Mouse (Mus musculus) T-cell, adult 66 days (primary cell): ENCODE results near the gene Gm10563. TPM values are rescaled to one million over a fixed set of nuclear protein-coding genes. Genes with fewer than 3 reads are reported as not detected.

Experiments used
- total RNA-seq, 2 experiments: library from RNA; stranded (reverse); gene quantifications; 3 replicates in 1 of 2; 4 replicates in 1 of 2; pipeline ENCODE4 v1.2.4; 2023

The Gm10563 gene
- not detected for total RNA-seq

GRCm38 (mm10) chr4:155645308-155645707 is at the start of gene Gm10563:
TSS of gene Gm10563 (minus strand) at chr4:155645408.

GRCm38 (mm10) chr4:155694111-155694481 is 48.9 kb upstream of the Gm10563 start, which contains the start of gene Fndc10:
TSS of gene Fndc10 (plus strand) at chr4:155694342.

GRCm38 (mm10) chr4:155668689-155669597 is 23.7 kb upstream of the Gm10563 start, which contains the start of gene Mib2:
TSS of gene Mib2 (minus strand) at chr4:155669198.

GRCm38 (mm10) chr4:155653086-155653450 is 7.9 kb upstream of the Gm10563 start, which contains the start of gene Mmp23:
TSS of gene Mmp23 (minus strand) at chr4:155653384.

GRCm38 (mm10) chr4:155624338-155625291 is 20.6 kb downstream of the Gm10563 start, which contains the start of gene Cdk11b:
TSS of gene Cdk11b (plus strand) at chr4:155624854.

GRCm38 (mm10) chr4:155601091-155601996 is 43.9 kb downstream of the Gm10563 start, which contains the start of gene Slc35e2:
TSS of gene Slc35e2 (plus strand) at chr4:155601416.

Other genes with a start within 250 kb of the Gm10563 start
- gene Gabrd, start 247.3 kb downstream of the Gm10563 start, total RNA-seq = not detected
- gene Cfap74, start 236.2 kb downstream of the Gm10563 start, total RNA-seq = 1 to 10 TPM in 1 of 2 experiments, under 1 TPM in 1; 0.80 to 1.3 TPM
- not detected for gene Tmem52, start 176.3 kb downstream of the Gm10563 start, total RNA-seq
- 100 to 1,000 TPM; 248 to 296 TPM for gene Gnb1, start 154.0 kb downstream of the Gm10563 start, total RNA-seq
- 10 to 100 TPM; 51.8 to 53.8 TPM for gene Nadk, start 83.0 kb downstream of the Gm10563 start, total RNA-seq
- gene Slc35e2, start 44.0 kb downstream of the Gm10563 start, total RNA-seq = 10 to 100 TPM; 30.9 to 33.6 TPM
- 100 to 1,000 TPM; 136 to 169 TPM for gene Cdk11b, start 20.6 kb downstream of the Gm10563 start, total RNA-seq
- under 1 TPM in 1 of 2 experiments, not detected in 1; 0.52 TPM for gene Mmp23, start 8.0 kb upstream of the Gm10563 start, total RNA-seq
- gene Mib2, start 23.8 kb upstream of the Gm10563 start, total RNA-seq = 10 to 100 TPM; 42.4 to 53.7 TPM
- gene Fndc10, start 48.9 kb upstream of the Gm10563 start, total RNA-seq = 1 to 10 TPM; 8.1 to 9.0 TPM
- 10 to 100 TPM; 85.5 to 85.9 TPM for gene Ssu72, start 59.4 kb upstream of the Gm10563 start, total RNA-seq
- gene Tmem240, start 89.4 kb upstream of the Gm10563 start, total RNA-seq = 1 to 10 TPM; 1.1 to 1.4 TPM
- 10 to 100 TPM; 54.6 to 56.0 TPM for gene Atad3a, start 115.7 kb upstream of the Gm10563 start, total RNA-seq
- gene Vwa1, start 129.3 kb upstream of the Gm10563 start, total RNA-seq = not detected
- not detected for gene Tmem88b, start 140.5 kb upstream of the Gm10563 start, total RNA-seq
- gene Ankrd65, start 145.0 kb upstream of the Gm10563 start, total RNA-seq = not detected
- 10 to 100 TPM; 46.5 to 54.4 TPM for gene Mrpl20, start 157.5 kb upstream of the Gm10563 start, total RNA-seq
- gene Ccnl2, start 167.1 kb upstream of the Gm10563 start, total RNA-seq = 100 to 1,000 TPM; 225 to 247 TPM
- 10 to 100 TPM; 85.7 to 88.9 TPM for gene Aurkaip1, start 185.9 kb upstream of the Gm10563 start, total RNA-seq
- 1 to 10 TPM; 4.2 to 5.4 TPM for gene Mxra8, start 194.3 kb upstream of the Gm10563 start, total RNA-seq
- 10 to 100 TPM; 75.5 to 75.8 TPM for gene Dvl1, start 202.0 kb upstream of the Gm10563 start, total RNA-seq
- 1 to 10 TPM; 2.7 to 2.8 TPM for gene Tas1r3, start 218.0 kb upstream of the Gm10563 start, total RNA-seq
- gene Cptp, start 224.0 kb upstream of the Gm10563 start, total RNA-seq = 10 to 100 TPM; 11.5 to 12.6 TPM
- gene Ints11, start 224.1 kb upstream of the Gm10563 start, total RNA-seq = 10 to 100 TPM; 62.8 to 66.9 TPM
- gene Pusl1, start 246.4 kb upstream of the Gm10563 start, total RNA-seq = 10 to 100 TPM; 35.4 to 47.7 TPM
- gene Acap3, start 246.4 kb upstream of the Gm10563 start, total RNA-seq = 10 to 100 TPM; 58.7 to 66.4 TPM